Mouse (Mus musculus) ES-E14 (cell line): ENCODE results near the gene Chdh.

ENCODE experiments used
- HCFC1 ChIP-seq: IDR thresholded peaks from 2 replicates; pipeline ENCODE4 v1.6.1; 2012; ENCODE audit warnings: low read length, inconsistent platforms, borderline replicate concordance; ENCODE audit not compliant: insufficient read depth
- MAFK ChIP-seq: IDR thresholded peaks from 2 replicates; pipeline ENCODE4 v1.6.1; 2014; ENCODE audit warnings: mild to moderate bottlenecking, low read depth, low read length, inconsistent platforms; ENCODE audit not compliant: insufficient read depth

GRCm38 (mm10) chr14:30038431-30038830, 29.6 kb downstream of the Chdh start:
- TF ChIP-seq HCFC1 (no peak), MAFK (no peak)
